Mouse (Mus musculus) spleen, adult 2 months (tissue): Measurements from ENCODE around the gene Hk1. TPM values are rescaled to one million over a fixed set of nuclear protein-coding genes. Genes with fewer than 3 reads are reported as not detected.

ENCODE experiments used
- DNase-seq, 2 experiments: peaks; one replicate each; pipeline versions ENCODE4 v3.0.0 to v3.0.0-alpha.2; 2012 to 2021; ENCODE audit warnings: low spot score in 2 of 2, low read depth in 1 of 2
- H3K27ac ChIP-seq: fragments of 200-500 bp; 2 replicates; pipeline ENCODE4 v1.5.1; 2012; ENCODE audit warnings: low read length, inconsistent platforms; ENCODE audit not compliant: insufficient read depth
- H3K27me3 ChIP-seq: fragments of 200-500 bp; 2 replicates; pipeline ENCODE4 v1.6.1; 2012; ENCODE audit warnings: mild to moderate bottlenecking, moderate library complexity, low read length, inconsistent platforms; ENCODE audit not compliant: control insufficient read depth, insufficient read depth
- H3K36me3 ChIP-seq: fragments of 200-500 bp; 2 replicates; pipeline ENCODE4 v1.6.1; 2012; ENCODE audit warnings: mild to moderate bottlenecking, low read length, inconsistent platforms; ENCODE audit not compliant: control insufficient read depth, insufficient read depth
- H3K4me1 ChIP-seq: fragments of 200-500 bp; 2 replicates; pipeline ENCODE4 v1.6.1; 2011; ENCODE audit warnings: inconsistent platforms; ENCODE audit not compliant: control insufficient read depth, insufficient read depth, insufficient read length
- H3K4me3 ChIP-seq: fragments of 200-500 bp; 2 replicates; pipeline ENCODE4 v1.5.1; 2011; ENCODE audit warnings: mild to moderate bottlenecking, inconsistent platforms; ENCODE audit not compliant: insufficient read depth, insufficient read length; ENCODE audit errors: extremely low read depth
- CTCF ChIP-seq: fragments of 200-500 bp; IDR thresholded peaks from 2 replicates; pipeline ENCODE4 v1.5.1; 2011; ENCODE audit warnings: mild to moderate bottlenecking, inconsistent platforms; ENCODE audit not compliant: insufficient read depth, insufficient read length, insufficient replicate concordance; ENCODE audit errors: extremely low read depth
- POLR2A ChIP-seq: fragments of 200-500 bp; IDR thresholded peaks from 2 replicates; pipeline ENCODE4 v1.6.1; 2011; ENCODE audit warnings: low read depth, low read length, inconsistent platforms
- WGBS: fragments of 180-500 bp; shearing (Covaris S2); methylation state at CpG from one replicate; pipeline ENCODE4 v1.1.7; 2018; 5-methylcytosine and 5-hydroxymethylcytosine counted together
- polyA plus RNA-seq: library from polyadenylated mRNA; depleted of rRNA; stranded (reverse); fragments of >200 nt; gene quantifications from 2 replicates; pipeline ENCODE4 v1.2.3, GENCODE M21; 2012; rRNA removed

Hk1 gene
- polyA plus RNA-seq, result 31.0 and 38.5 TPM in 2 replicates

DNA sequence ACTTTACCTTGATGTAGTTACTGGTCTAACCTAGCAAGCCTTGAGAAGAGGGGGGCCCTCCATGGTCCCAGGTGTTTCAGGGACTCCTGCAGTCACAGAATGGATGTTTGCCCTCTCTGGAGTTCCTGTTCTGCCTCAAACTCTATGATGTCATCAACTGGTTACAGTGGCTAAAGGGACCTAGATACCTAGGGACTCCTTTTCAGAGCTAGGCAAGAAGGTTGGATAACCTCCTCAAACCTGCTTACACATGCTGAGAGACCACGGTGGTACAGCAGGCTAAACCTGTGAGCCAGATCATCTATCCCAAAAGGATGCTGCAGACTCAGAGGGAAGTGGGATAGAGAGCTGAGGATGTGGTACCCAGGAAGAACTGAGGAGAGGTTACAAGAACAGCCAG is at the start of gene Hk1:
Hk1 (minus strand) TSS at position 101 of the 400 bp plus-strand sequence.
- DNase-seq, result no peak
- 93% methylated on average over 1 of the region's 1 CpGs for WGBS
- Histone ChIP-seq H3K4me3 (no peak within 1 kb of the TSS), H3K36me3 (no peaks in the 10 kb centered on the region), H3K27me3 (no peaks in the 10 kb centered on the region), H3K27ac (no peak within 1 kb of the TSS), H3K4me1 (no peaks in the 10 kb centered on the region)
- TF ChIP-seq CTCF, result no peak
- no peak for TF ChIP-seq POLR2A

- peaks cover 15% of the 10 kb centered on the region for H3K36me3 ChIP-seq
- TF ChIP-seq CTCF (no peak), POLR2A (no peak)
- DNase-seq, result no peak
- no peaks in the 10 kb centered on the region for H3K4me1 ChIP-seq
- H3K27me3 ChIP-seq, result no peaks in the 10 kb centered on the region
- no peak overlapping the region for H3K27ac ChIP-seq
- WGBS, result 78% methylated on average over 9 of the region's 9 CpGs
- H3K4me3 ChIP-seq, result no peak overlapping the region
These were observed 45.6 kb upstream of the Hk1 start for GRCm38 (mm10) chr10:62425081-62425871.

- Histone ChIP-seq H3K36me3 (no peaks in the 10 kb centered on the region), H3K4me3 (no peak within 1 kb of the TSS), H3K27me3 (no peaks in the 10 kb centered on the region), H3K4me1 (no peaks in the 10 kb centered on the region), H3K27ac (no peak within 1 kb of the TSS)
- TF ChIP-seq CTCF, result no peak
- no peak for TF ChIP-seq POLR2A
- WGBS, result 82% methylated on average over 15 of the region's 15 CpGs
- DNase-seq, result no peak
These were observed 42.5 kb upstream of the Hk1 start, which contains the start of gene Hkdc1 for GRCm38 (mm10) chr10:62422255-62422654. Hkdc1 (minus strand) TSS chr10:62422491.

GRCm38 (mm10) chr10:62421127-62421526 is 41.4 kb upstream of the Hk1 start:
- Histone ChIP-seq H3K4me1 (no peaks in the 10 kb centered on the region), H3K27me3 (no peaks in the 10 kb centered on the region), H3K27ac (no peak overlapping the region), H3K36me3 (no peaks in the 10 kb centered on the region), H3K4me3 (no peak overlapping the region)
- TF ChIP-seq CTCF (no peak), POLR2A (no peak)
- DNase-seq, result no peak
- 87% methylated on average over 3 of the region's 3 CpGs for WGBS

DNA sequence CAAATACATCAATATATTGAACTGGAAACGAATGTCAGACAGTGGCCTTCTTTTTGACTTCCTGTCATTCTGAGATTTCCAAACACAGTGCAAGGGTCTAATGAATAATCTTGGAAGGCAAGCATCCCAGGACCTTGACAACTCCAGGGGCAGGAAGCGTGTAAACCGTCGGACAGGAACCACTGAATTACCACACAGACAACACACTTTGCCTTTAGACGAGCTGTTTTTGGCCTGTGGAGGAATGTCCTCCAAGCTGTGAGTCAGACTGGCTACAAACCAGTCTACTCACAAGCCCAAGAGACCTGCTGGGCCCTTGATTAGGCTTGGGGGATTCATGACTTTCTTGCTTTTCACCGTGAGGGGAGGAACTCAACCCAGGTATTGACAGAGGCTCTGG is 40.7 kb upstream of the Hk1 start:
- H3K4me1 ChIP-seq, result no peaks in the 10 kb centered on the region
- no peak for TF ChIP-seq POLR2A
- no peak for TF ChIP-seq CTCF
- H3K27me3 ChIP-seq, result no peaks in the 10 kb centered on the region
- H3K36me3 ChIP-seq, result no peaks in the 10 kb centered on the region
- no peak overlapping the region for H3K4me3 ChIP-seq
- WGBS, result 63% methylated on average over 6 of the region's 6 CpGs
- no peak overlapping the region for H3K27ac ChIP-seq
- DNase-seq, result no peak

DNA sequence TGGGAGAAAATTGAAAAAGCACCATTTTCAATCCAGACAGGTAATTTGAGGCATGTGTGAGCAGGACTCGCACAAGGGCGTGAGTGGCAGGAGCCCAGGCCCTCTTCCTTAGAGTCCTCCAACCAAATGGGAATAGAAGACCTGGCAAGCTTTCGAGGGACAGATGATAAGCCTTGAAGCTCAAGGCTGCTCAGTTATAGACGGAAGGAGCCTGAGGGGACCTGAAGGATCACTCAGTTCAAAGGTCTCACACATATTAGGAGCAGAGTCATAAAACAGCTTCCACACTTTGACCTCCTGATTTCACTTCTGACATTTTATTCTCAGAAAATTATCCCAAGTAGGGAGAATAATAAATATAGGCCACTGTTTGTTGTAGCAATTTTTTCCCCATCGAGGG is 39.7 kb upstream of the Hk1 start:
- DNase-seq, result no peak
- Histone ChIP-seq H3K27ac (no peak overlapping the region), H3K27me3 (no peaks in the 10 kb centered on the region), H3K4me1 (no peaks in the 10 kb centered on the region), H3K36me3 (no peaks in the 10 kb centered on the region), H3K4me3 (no peak overlapping the region)
- TF ChIP-seq POLR2A (no peak), CTCF (no peak)
- 89% methylated on average over 5 of the region's 5 CpGs for WGBS

DNA sequence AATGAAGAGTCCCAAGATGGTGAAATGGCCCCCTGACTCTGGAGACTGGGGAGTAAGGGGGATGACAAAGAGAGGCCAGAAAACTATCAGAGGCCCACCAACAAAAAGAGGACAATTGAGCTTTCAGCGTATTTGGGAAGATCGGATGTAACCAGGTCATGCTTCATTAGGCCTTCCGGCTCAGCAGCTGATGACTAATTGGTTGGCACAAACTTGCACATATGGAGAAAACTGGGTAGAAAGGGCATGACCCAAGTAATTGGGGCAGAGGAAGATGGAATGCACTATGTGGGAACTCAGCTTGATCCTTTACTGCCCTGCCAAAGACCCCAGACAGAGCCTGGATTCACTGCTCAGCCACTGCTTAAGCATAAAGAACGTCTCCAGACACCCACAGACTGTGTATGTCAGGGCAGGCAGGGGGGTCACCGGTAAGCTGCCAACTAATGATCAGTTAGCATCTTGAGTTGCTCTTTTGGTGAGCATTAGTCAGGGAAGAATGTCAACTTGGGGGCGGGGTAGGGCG is 39.2 kb upstream of the Hk1 start:
- Histone ChIP-seq H3K27me3 (no peaks in the 10 kb centered on the region), H3K36me3 (no peaks in the 10 kb centered on the region), H3K4me1 (no peaks in the 10 kb centered on the region), H3K4me3 (no peak overlapping the region), H3K27ac (no peak overlapping the region)
- TF ChIP-seq CTCF (no peak), POLR2A (no peak)
- 87% methylated on average over 7 of the region's 7 CpGs for WGBS
- no peak for DNase-seq
